Mouse (Mus musculus) embryo, embryonic 11 days (tissue): ENCODE data around the gene Gpr152.
"Not testable (repeated sequence)": the region's sequence is repeated elsewhere in the genome, so short reads cannot be mapped to it uniquely, and the experiment has no call there.

ENCODE experiments used
- DNase-seq: peaks from one replicate; pipeline ENCODE4 v3.0.0-alpha.2; 2015

Gene Gpr152

GRCm38 (mm10) chr19:4112063-4112960 lies 27.3 kb upstream of the Gpr152 start:
- DNase-seq, result no peak

GRCm38 (mm10) chr19:4113186-4113805 lies 26.3 kb upstream of the Gpr152 start:
- DNase-seq, result no peak

GRCm38 (mm10) chr19:4113806-4114230 lies 25.8 kb upstream of the Gpr152 start:
- no peak for DNase-seq

GRCm38 (mm10) chr19:4114551-4114950 lies 25.0 kb upstream of the Gpr152 start:
- no peak for DNase-seq

GRCm38 (mm10) chr19:4115144-4115543 lies 24.4 kb upstream of the Gpr152 start:
- DNase-seq, result no peak

GRCm38 (mm10) chr19:4115816-4116215 lies 23.8 kb upstream of the Gpr152 start:
- no peak for DNase-seq

- DNase-seq, result no peak
Observed at GRCm38 (mm10) chr19:4117006-4117405, 22.6 kb upstream of the Gpr152 start.

GRCm38 (mm10) chr19:4118350-4118749 lies 21.2 kb upstream of the Gpr152 start:
- DNase-seq, result no peak

- no peak for DNase-seq
Observed at GRCm38 (mm10) chr19:4119716-4120487, 19.7 kb upstream of the Gpr152 start.

GRCm38 (mm10) chr19:4120496-4120895 lies 19.1 kb upstream of the Gpr152 start:
- no peak for DNase-seq

GRCm38 (mm10) chr19:4121097-4121805 lies 18.3 kb upstream of the Gpr152 start:
- peak; percentile 99 for DNase-seq

GRCm38 (mm10) chr19:4121896-4122295 lies 17.7 kb upstream of the Gpr152 start:
- DNase-seq, result not testable (repeated sequence)

GRCm38 (mm10) chr19:4122411-4123370 lies 16.9 kb upstream of the Gpr152 start:
- no peak for DNase-seq

GRCm38 (mm10) chr19:4124432-4124831 lies 15.2 kb upstream of the Gpr152 start:
- DNase-seq, result no peak

- DNase-seq, result peak; percentile 19
Observed at GRCm38 (mm10) chr19:4125268-4125667, 14.3 kb upstream of the Gpr152 start.

- DNase-seq, result peak; percentile 99
Observed at GRCm38 (mm10) chr19:4125741-4126696, 13.6 kb upstream of the Gpr152 start, which contains the start of gene Aip. Gene Aip (minus strand): TSS chr19:4125858.

GRCm38 (mm10) chr19:4126759-4127495 lies 12.7 kb upstream of the Gpr152 start:
- no peak for DNase-seq

- DNase-seq, result no peak
Observed at GRCm38 (mm10) chr19:4129462-4129861, 10.1 kb upstream of the Gpr152 start.

- no peak for DNase-seq
Observed at GRCm38 (mm10) chr19:4130106-4130505, 9.5 kb upstream of the Gpr152 start.
